Mouse (Mus musculus) thymus, postnatal 14 days (tissue): ENCODE measurements around the gene Sugct.

Experiments used
- DNase-seq: peaks from one replicate; pipeline ENCODE4 v3.0.0; 2021

Gene Sugct

GRCm38 (mm10) chr13:17028595-17028994 is 666.8 kb downstream of the Sugct start:
- peak; percentile 71 for DNase-seq

GRCm38 (mm10) chr13:17027846-17028529 is 667.4 kb downstream of the Sugct start:
- no peak for DNase-seq

- no peak for DNase-seq
Observed at GRCm38 (mm10) chr13:17027001-17027400, 668.4 kb downstream of the Sugct start.

GRCm38 (mm10) chr13:16996464-16996863 is 698.9 kb downstream of the Sugct start:
- DNase-seq: no peak

- no peak for DNase-seq
Observed at GRCm38 (mm10) chr13:16995321-16995720, 700.0 kb downstream of the Sugct start.

GRCm38 (mm10) chr13:16977743-16978142 is 717.6 kb downstream of the Sugct start:
- DNase-seq: no peak

GRCm38 (mm10) chr13:16971277-16971676 is 724.1 kb downstream of the Sugct start:
- DNase-seq: no peak

- DNase-seq: no peak
Observed at GRCm38 (mm10) chr13:16968995-16969394, 726.4 kb downstream of the Sugct start.

- DNase-seq: no peak
Observed at GRCm38 (mm10) chr13:16964823-16965475, 730.4 kb downstream of the Sugct start.

GRCm38 (mm10) chr13:16952045-16952444 is 743.3 kb downstream of the Sugct start:
- no peak for DNase-seq

- DNase-seq: no peak
Observed at GRCm38 (mm10) chr13:16939466-16939811, 755.9 kb downstream of the Sugct start.

GRCm38 (mm10) chr13:16938552-16939465 is 756.5 kb downstream of the Sugct start:
- DNase-seq: no peak

- DNase-seq: no peak
Observed at GRCm38 (mm10) chr13:16937422-16938202, 757.7 kb downstream of the Sugct start.

- DNase-seq: no peak
Observed at GRCm38 (mm10) chr13:16935029-16935428, 760.3 kb downstream of the Sugct start.

- DNase-seq: no peak
Observed at GRCm38 (mm10) chr13:16933600-16933999, 761.8 kb downstream of the Sugct start.

GRCm38 (mm10) chr13:16921305-16921704 is 774.0 kb downstream of the Sugct start:
- no peak for DNase-seq

- no peak for DNase-seq
Observed at GRCm38 (mm10) chr13:16915697-16916096, 779.7 kb downstream of the Sugct start.

- DNase-seq: no peak
Observed at GRCm38 (mm10) chr13:16912214-16912613, 783.1 kb downstream of the Sugct start.

GRCm38 (mm10) chr13:16906974-16907373 is 788.4 kb downstream of the Sugct start:
- DNase-seq: no peak

- no peak for DNase-seq
Observed at GRCm38 (mm10) chr13:16901424-16901823, 793.9 kb downstream of the Sugct start.

- no peak for DNase-seq
Observed at GRCm38 (mm10) chr13:16898084-16898792, 797.1 kb downstream of the Sugct start.

GRCm38 (mm10) chr13:16878056-16878455 is 817.3 kb downstream of the Sugct start:
- DNase-seq: no peak
